Mouse (Mus musculus) kidney, adult 11 months (tissue): ENCODE data around the gene Serpina1f.
A peak's percentile ranks its signal among the peaks of the same experiment; 100 is the strongest.
"Not testable (repeated sequence)": the region's sequence is repeated elsewhere in the genome, so short reads cannot be mapped to it uniquely, and the experiment has no call there.

Source experiments
- DNase-seq: peaks from one replicate; pipeline ENCODE4 v3.0.0; 2022

Serpina1f gene

DNA sequence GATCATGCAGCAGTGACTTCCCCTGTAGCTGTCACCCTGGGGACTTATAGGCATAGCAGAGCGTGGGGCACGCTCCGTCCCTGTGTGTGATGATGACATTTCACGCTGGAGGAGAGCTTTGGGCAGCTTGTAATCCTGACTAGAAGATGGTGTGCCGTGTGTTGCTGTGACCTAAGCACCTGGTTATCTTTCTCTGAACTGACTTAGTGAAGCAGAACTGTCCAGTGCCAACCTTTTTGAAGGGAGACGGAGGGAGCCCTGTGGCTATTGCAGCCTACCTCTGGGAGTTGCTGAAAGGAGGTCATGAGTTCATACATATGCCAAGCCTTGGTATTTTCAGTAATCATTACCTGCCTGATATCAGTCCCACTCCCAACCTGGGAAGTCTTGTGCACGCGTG is at the start of gene Serpina1f:
Gene Serpina1f (minus strand): TSS at position 101 of the 400 bp plus-strand sequence.
- DNase-seq, result no peak

DNA sequence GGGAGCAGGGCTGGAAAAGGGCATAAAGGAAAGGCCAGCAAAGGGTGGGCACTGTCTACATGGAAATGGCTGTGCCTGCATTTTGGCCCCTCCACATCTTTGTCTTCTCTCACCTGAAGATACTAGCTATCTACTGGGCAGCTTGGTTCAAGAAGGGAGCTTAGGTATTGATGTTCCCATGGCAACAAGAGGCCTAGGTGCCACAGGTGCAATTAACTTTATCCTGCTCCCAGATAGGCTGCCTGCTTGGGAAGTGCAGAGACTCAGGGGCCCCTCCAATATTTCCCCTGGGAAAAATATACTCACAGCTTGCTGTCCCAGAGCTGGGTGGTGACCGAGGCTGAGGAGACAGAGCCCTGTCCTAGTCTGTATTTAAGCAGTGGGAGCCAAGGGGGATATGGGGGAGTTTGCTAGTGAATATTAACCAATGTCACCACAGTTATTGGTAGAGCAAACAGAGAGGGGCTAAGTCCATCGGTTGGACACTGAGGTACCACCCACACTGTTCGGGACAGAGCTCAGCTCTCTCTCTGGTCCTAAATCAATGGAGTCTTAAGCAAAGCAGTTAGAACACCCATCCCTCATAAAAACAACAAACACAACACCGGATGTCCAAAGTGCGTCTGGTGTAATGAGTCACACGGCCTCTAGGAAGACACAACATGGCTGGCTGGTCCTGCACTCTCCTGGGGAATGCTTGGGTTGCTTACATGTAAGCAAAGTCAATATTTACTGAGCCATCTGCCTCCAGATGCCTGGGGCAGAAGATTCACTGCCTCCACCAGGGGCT is 42.7 kb upstream of the Serpina1f start:
- DNase-seq, result not testable (repeated sequence)

GRCm38 (mm10) chr12:103735566-103735965 is 40.2 kb upstream of the Serpina1f start:
- DNase-seq, result not testable (repeated sequence)

GRCm38 (mm10) chr12:103735101-103735500 is 39.8 kb upstream of the Serpina1f start:
- not testable (repeated sequence) for DNase-seq

DNA sequence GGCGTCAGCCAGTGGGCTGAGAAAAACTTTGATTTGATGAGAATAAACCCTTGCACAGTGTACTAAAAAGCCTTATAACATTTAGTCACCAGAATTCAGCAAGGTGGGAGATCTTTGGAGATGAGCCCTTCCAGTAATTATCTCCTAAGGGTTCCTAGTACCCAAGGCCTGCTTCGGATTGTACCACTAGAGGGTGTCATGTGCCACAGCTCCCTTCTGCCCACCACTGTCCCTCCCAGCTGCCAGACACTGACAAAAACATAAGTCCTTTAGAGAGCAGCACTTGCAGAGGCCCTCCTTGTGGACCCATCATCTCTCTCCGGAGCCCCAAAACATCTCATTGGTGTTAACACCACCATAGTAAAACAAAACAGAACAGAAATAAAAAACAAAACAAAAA is 16.2 kb upstream of the Serpina1f start:
- no peak for DNase-seq

DNA sequence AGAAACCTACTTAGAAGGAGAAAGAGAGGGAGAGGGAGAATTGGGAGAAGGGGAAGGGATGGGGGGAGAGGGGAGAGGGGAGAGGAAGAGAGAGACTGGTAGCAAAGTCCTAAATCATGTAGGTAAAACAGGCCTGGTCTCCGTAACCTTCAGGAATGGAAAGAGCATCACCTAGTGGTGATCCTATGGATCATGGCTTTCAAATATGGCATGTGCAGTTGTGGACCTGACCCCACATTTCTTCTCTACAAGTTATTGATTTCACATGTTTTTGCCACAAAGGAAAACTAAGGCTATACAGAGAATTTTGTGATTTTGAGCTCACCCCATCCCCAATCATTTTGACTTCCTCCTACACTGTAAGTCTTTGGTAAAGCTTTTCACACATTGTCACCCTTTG is 15.1 kb upstream of the Serpina1f start:
- DNase-seq, result no peak

DNA sequence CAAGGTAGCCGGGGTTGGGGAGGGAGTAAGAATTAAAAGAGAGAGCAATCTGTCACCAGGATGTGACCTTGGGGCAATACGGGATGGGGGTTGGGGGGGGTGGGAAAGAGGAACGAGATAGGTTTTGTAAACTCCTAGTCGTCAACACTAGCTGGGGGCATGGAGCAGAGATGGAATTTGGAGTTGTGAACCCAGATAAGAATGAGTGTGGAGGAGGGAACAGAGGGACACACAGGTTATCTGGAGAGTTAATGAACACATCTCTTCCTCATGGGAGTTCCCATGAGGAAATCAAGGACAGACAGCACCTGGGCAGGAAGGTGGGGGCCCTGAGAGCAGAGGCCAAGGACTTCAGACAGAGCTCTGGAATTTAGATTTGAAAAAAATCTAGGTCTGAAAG is 10.8 kb upstream of the Serpina1f start:
- DNase-seq, result no peak

- peak; percentile 14 for DNase-seq
Observed at GRCm38 (mm10) chr12:103705547-103705946, 10.2 kb upstream of the Serpina1f start.

GRCm38 (mm10) chr12:103700144-103700750 is 4.9 kb upstream of the Serpina1f start:
- peak; percentile 80 for DNase-seq

DNA sequence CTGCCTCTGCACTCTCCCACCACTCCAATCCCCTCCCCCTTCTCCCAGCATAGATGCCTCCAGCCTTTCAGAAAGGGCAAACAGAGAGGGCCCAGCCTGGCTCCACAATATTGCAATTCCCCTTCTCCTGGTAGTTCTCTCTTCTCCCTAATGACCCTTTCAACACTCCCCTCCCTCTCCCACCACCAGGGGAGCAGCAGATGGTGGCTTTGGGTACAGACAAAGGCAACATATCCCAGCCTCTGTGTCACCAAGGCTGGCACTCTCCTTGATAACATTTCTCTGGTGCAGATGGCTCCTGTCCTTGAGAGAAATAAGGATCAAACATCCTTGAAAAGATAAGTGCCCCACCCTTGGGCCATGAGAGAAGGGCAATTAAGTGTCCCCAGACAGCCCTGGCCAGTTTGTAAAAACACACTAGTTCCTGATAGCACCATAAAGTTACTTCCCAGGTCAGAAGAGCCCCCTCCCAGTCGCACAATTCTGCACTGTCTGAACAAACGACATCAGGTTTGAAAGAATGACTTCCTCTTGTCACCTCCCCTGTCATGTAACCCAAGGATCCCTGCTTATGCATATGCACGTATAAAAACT is 7.0 kb downstream of the Serpina1f start:
- DNase-seq, result no peak

GRCm38 (mm10) chr12:103687021-103687420 is 8.3 kb downstream of the Serpina1f start:
- peak; percentile 25 for DNase-seq

GRCm38 (mm10) chr12:103686050-103686449 is 9.3 kb downstream of the Serpina1f start:
- DNase-seq, result no peak

DNA sequence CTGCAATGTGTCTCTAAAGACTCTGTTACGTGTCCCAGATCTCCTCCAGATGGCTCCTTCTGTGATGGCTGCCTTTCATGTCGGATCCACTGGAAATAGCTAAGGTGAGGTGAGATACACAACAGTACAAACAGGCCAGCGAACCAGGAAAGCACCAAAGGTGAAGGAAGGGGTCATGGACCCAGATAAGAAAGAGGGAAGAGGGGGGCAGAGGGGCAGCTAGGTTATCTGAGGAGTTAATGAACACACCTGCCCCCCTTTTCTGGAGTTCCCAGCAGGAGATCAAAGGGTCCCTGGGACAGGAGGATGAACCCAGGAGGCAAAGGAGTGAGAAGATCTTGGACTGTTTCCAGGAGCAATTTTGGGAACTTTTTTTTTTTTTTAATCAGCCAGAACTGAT is 9.9 kb downstream of the Serpina1f start:
- DNase-seq, result no peak

DNA sequence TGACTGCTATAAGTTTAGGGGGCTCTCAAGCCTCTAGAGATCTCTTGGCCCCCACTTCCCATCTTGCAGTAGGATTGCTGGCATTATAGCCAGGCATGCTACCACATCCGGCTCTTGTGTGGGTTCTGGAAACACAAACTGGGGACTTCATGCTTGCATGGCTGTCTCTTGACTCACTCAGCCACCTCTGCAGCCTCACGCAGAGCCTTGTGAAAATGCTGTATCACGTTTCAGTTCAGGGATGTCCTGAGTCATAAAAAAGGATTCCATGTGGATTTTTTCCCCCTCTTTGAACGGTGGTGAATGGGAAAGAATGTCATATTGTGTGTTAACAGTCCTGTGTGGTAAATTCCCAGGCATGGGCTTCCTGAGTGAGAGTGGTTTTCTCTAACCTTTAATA is 11.6 kb downstream of the Serpina1f start:
- no peak for DNase-seq

DNA sequence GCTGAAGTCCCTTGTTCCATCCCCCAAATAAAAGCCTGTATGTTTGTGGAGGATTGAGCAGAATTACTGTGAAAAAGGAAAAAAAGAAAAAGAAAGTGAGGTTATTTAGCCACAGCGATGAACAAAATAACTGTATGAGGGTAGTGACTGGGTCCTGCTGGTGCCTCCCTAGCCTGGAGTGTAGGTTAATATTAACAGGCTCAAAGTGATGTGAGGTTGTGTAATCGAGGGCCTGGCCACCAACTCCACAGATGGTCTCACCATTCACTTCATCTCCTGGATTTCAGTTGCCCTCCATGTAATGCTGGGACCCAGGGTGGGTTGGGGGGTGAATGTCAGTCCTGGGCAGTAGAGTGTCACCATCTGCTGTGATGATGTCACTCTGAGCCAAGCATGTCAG is 13.6 kb downstream of the Serpina1f start:
- DNase-seq, result peak; percentile 26

GRCm38 (mm10) chr12:103681169-103681568 is 14.2 kb downstream of the Serpina1f start:
- no peak for DNase-seq

GRCm38 (mm10) chr12:103679853-103680252 is 15.5 kb downstream of the Serpina1f start:
- not testable (repeated sequence) for DNase-seq

- no peak for DNase-seq
Observed at GRCm38 (mm10) chr12:103676039-103676438, 19.3 kb downstream of the Serpina1f start, which contains the start of gene Serpina16. TSS of gene Serpina16 (minus strand) at chr12:103676139.

GRCm38 (mm10) chr12:103673179-103673578 is 22.1 kb downstream of the Serpina1f start:
- no peak for DNase-seq

- DNase-seq, result no peak
Observed at GRCm38 (mm10) chr12:103671483-103671882, 23.8 kb downstream of the Serpina1f start.

DNA sequence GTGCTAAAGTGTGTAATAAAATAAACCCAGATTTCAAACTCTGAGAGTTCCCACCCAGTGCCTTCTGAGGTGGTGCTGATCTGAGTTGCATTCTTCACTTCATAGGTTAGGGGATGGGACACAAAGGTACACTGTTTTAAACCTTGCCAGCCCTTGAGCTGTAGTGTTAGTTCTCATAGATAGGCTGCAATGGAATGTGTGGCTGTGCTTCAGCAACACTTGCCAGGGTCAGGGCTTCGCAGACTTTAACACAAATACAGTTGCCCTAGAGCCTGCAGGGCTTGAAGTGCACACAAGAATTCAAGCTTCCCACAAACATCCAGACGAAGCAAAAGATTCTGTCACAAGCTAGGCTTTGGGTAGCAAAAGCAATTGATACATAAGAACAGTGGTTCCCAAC is 24.4 kb downstream of the Serpina1f start:
- no peak for DNase-seq

DNA sequence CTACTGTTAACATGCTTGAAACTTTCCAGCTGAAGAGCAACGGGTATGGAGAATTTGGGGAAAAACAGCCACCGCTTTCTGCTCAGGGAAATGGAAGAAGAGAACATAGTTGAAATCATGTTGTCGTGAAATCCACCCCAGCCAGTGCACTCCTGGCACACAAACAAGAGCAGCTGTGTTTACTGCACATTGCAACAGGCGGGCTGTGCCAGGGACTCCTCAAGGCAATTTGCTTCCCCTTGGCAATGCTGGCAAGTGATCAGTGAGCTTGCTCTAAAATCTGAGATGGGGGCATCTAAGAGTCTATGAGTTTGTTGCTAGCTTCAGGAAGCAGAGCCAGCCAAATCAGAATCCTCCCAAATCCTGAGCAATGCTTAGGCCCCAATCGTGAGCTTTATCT is 25.0 kb downstream of the Serpina1f start:
- DNase-seq, result no peak

DNA sequence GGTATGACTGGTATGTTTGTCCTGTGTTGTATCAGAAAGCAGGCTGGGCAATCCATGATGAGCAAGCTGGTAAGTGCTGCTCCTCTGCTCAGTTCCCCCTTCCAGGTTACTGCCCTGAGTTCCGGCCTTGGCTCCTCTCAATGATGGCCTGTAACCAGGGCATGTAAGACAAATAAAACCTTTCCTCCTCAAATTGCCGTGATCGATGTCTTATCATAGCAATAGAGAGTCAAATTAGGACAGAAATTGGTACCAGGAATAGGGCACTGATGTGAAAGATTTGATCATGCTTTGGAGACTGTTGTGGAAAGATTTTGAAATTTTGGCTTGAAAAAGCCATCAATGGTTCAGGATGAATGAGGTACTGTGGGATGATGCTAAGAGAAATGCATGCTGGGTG is 30.0 kb downstream of the Serpina1f start:
- no peak for DNase-seq

- DNase-seq, result not testable (repeated sequence)
Observed at GRCm38 (mm10) chr12:103662053-103662452, 33.3 kb downstream of the Serpina1f start.
